Mouse (Mus musculus): Measurements from ENCODE around the gene 2900011O08Rik.

DNA sequence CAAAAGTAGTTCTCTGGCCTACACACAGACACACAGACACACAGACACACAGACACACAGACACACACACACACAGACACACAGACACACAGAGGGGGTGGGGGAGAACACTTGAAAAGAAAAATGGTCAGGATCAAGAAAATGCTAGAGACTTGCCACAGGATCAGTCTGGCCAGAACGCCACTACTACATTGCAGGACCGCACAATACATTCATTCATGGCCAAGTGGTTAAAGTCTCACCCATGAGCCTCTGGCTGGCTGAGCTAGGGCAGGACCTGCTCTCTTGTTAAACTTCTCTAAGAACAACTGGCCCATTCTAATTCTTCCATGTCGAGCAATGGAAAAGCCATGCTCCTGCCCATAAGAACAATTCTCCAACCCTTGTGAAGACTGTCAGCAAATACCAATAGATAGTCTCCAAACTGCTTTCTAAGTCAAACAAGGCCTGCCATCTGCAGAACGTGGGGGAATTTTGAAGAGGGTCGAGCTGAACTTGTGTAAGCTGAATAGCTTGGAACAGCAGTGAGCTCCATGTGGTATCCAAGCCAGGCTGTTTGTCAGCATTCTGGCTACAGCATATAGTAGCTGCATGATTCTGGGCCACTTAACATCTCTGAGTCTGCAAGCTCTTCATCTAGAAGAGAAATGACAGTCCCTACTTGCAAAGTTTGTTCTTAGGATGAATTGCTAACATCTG is 84.2 kb downstream of the 2900011O08Rik start:
- no peak for TF ChIP-seq POLR2A (IDR thresholded peaks at IDR 0.05; ENCODE audit: borderline replicate concordance, insufficient read depth, low read length)
- no peak for TF ChIP-seq CTCF (IDR thresholded peaks at IDR 0.05; ENCODE audit: borderline replicate concordance, insufficient read depth, low read depth, low read length)
